Mouse (Mus musculus) myocyte (in vitro differentiated cells): ENCODE data around the gene Lgals2. TPM values are rescaled to one million over a fixed set of nuclear protein-coding genes. Genes with fewer than 3 reads are reported as not detected.
A peak's percentile ranks its signal among the peaks of the same experiment; 100 is the strongest.

Experiments
- H3K27me3 ChIP-seq: one replicate; pipeline ENCODE4 v1.6.1; 2011; ENCODE audit not compliant: control insufficient read depth, insufficient read depth, insufficient read length
- H3K36me3 ChIP-seq: one replicate; pipeline ENCODE4 v1.6.1; 2011; ENCODE audit not compliant: control insufficient read depth, insufficient read depth
- H3K4me2 ChIP-seq: one replicate; pipeline ENCODE4 v1.6.1; 2011; ENCODE audit warnings: low read depth, control low read depth
- H3K4me3 ChIP-seq: one replicate; pipeline ENCODE4 v1.5.1; 2011; ENCODE audit warnings: mild to moderate bottlenecking, control low read depth, moderate library complexity
- H3K79me2 ChIP-seq: one replicate; pipeline ENCODE4 v1.6.1; 2011; ENCODE audit not compliant: control insufficient read depth, insufficient read depth
- H3ac ChIP-seq: one replicate; pipeline ENCODE4 v1.6.1; 2011; ENCODE audit not compliant: control insufficient read depth, insufficient read length
- CEBPB ChIP-seq: IDR thresholded peaks from 2 replicates; pipeline ENCODE4 v1.6.1; 2011; ENCODE audit warnings: mild to moderate bottlenecking, moderate library complexity; ENCODE audit not compliant: poor library complexity, insufficient read depth, severe bottlenecking
- E2F4 ChIP-seq: IDR thresholded peaks from one replicate; pipeline ENCODE4 v1.6.1; 2011; ENCODE audit warnings: mild to moderate bottlenecking, control low read depth, moderate library complexity; ENCODE audit not compliant: insufficient read depth
- MAX ChIP-seq: IDR thresholded peaks from one replicate; pipeline ENCODE4 v1.6.1; 2011; ENCODE audit warnings: low read depth, mild to moderate bottlenecking, control low read depth
- MYOD1 ChIP-seq, 3 experiments: IDR thresholded peaks; one replicate each; pipeline ENCODE4 v1.6.1; 2011; ENCODE audit warnings: control low read depth in 2 of 3, low read depth in 2 of 3, mild to moderate bottlenecking in 2 of 3, moderate library complexity in 1 of 3; ENCODE audit not compliant: insufficient read length in 2 of 3, control insufficient read depth in 1 of 3
- MYOG ChIP-seq, 3 experiments: IDR thresholded peaks; one replicate each; pipeline ENCODE4 v1.6.1; 2011; ENCODE audit warnings: control low read depth in 2 of 3, low read depth in 2 of 3, mild to moderate bottlenecking in 2 of 3; ENCODE audit not compliant: insufficient read length in 2 of 3, control insufficient read depth in 1 of 3, insufficient read depth in 1 of 3
- POLR2A ChIP-seq: IDR thresholded peaks from one replicate; pipeline ENCODE4 v1.6.1; 2011; ENCODE audit warnings: low read depth, mild to moderate bottlenecking, control low read depth, moderate library complexity; ENCODE audit not compliant: insufficient read length
- POLR2AphosphoS2 ChIP-seq: IDR thresholded peaks from one replicate; pipeline ENCODE4 v1.6.1; 2011; ENCODE audit warnings: low read depth, control low read depth; ENCODE audit not compliant: insufficient read length
- REST ChIP-seq: IDR thresholded peaks from one replicate; pipeline ENCODE4 v1.6.1; 2011; ENCODE audit warnings: mild to moderate bottlenecking, control low read depth, moderate library complexity; ENCODE audit not compliant: insufficient read depth, insufficient read length
- SRF ChIP-seq: IDR thresholded peaks from one replicate; pipeline ENCODE4 v1.6.1; 2011; ENCODE audit warnings: low read depth; ENCODE audit not compliant: control insufficient read depth, insufficient read length
- TCF12 ChIP-seq: IDR thresholded peaks from one replicate; pipeline ENCODE4 v1.6.1; 2011; ENCODE audit warnings: mild to moderate bottlenecking, control low read depth; ENCODE audit not compliant: poor library complexity, insufficient read depth, severe bottlenecking
- TCF3 ChIP-seq: IDR thresholded peaks from one replicate; pipeline ENCODE4 v1.6.1; 2011; ENCODE audit warnings: low read depth, control low read depth; ENCODE audit not compliant: insufficient read length
- USF1 ChIP-seq: IDR thresholded peaks from one replicate; pipeline ENCODE4 v1.6.1; 2011; ENCODE audit warnings: low read depth, mild to moderate bottlenecking, control low read depth, moderate library complexity
- polyA plus RNA-seq: library from polyadenylated mRNA; unstranded; fragments of >200 nt; fragmentation: generic; extraction: Trizol; gene quantifications from one replicate; pipeline ENCODE4 v1.2.1, GENCODE M21; 2012; ENCODE audit warnings: missing spikeins

Gene Lgals2
- polyA plus RNA-seq, 1 experiment = 2.2 TPM

- Histone ChIP-seq H3K79me2 (peaks cover 47% of the 10 kb centered on the region), H3K4me3 (peak within 1 kb of the TSS; percentile 64), H3K36me3 (peaks cover 15% of the 10 kb centered on the region), H3K27me3 (no peaks in the 10 kb centered on the region), H3ac (peak within 1 kb of the TSS; percentile 87), H3K4me2 (peak within 1 kb of the TSS; percentile 91)
- TF ChIP-seq MYOG (IDR thresholded peaks at IDR 0.05; ENCODE audit: control insufficient read depth in 1 of 3, insufficient read depth in 1 of 3, insufficient read length in 2 of 3, low read depth in 2 of 3) (peak in 2 of 3 experiments; percentile 3 to 66), TCF3 (peak; percentile 27), POLR2AphosphoS2 (peak; percentile 69), POLR2A (peak; percentile 86), MYOD1 (IDR thresholded peaks at IDR 0.05; ENCODE audit: control insufficient read depth in 1 of 3, insufficient read length in 2 of 3, low read depth in 2 of 3) (peak in 1 of 3 experiments; percentile 64), MAX (no peak), SRF (peak; percentile 33), USF1 (no peak), E2F4 (no peak)
Measured at GRCm38 (mm10) chr15:78842371-78843163, 12.8 kb downstream of the Lgals2 start, which contains the start of gene Cdc42ep1. Gene Cdc42ep1, plus strand, starts transcription at chr15:78842624.

- H3K36me3 ChIP-seq = peaks cover 3% of the 10 kb centered on the region
- peaks cover 35% of the 10 kb centered on the region for H3K79me2 ChIP-seq
- no peak for TF ChIP-seq USF1
- TF ChIP-seq TCF12 = no peak
- no peak for TF ChIP-seq TCF3
- TF ChIP-seq POLR2AphosphoS2 = no peak
- TF ChIP-seq E2F4 = no peak
- no peak for TF ChIP-seq CEBPB
- TF ChIP-seq MYOD1 (IDR thresholded peaks at IDR 0.05; ENCODE audit: control insufficient read depth in 1 of 3, insufficient read length in 2 of 3, low read depth in 2 of 3) = no peak
- TF ChIP-seq MAX = no peak
- TF ChIP-seq POLR2A = no peak
- no peak for TF ChIP-seq MYOG (IDR thresholded peaks at IDR 0.05; ENCODE audit: control insufficient read depth in 1 of 3, insufficient read depth in 1 of 3, insufficient read length in 2 of 3, low read depth in 2 of 3)
- no peak for TF ChIP-seq REST
- TF ChIP-seq SRF = no peak
- no peak overlapping the region for H3ac ChIP-seq
- H3K4me2 ChIP-seq = no peak overlapping the region
- peak overlapping the region; percentile 64 for H3K4me3 ChIP-seq
- H3K27me3 ChIP-seq = no peaks in the 10 kb centered on the region
Measured at GRCm38 (mm10) chr15:78841161-78841790, 14.1 kb downstream of the Lgals2 start.

GRCm38 (mm10) chr15:78840751-78841150 lies 14.6 kb downstream of the Lgals2 start:
- Histone ChIP-seq H3ac (no peak overlapping the region), H3K79me2 (peaks cover 29% of the 10 kb centered on the region), H3K4me3 (no peak overlapping the region), H3K36me3 (no peaks in the 10 kb centered on the region), H3K4me2 (no peak overlapping the region), H3K27me3 (no peaks in the 10 kb centered on the region)
- no peak for TF ChIP-seq POLR2AphosphoS2
- TF ChIP-seq TCF12 = no peak

GRCm38 (mm10) chr15:78840241-78840640 lies 15.1 kb downstream of the Lgals2 start:
- Histone ChIP-seq H3K79me2 (peaks cover 24% of the 10 kb centered on the region), H3ac (no peak overlapping the region), H3K4me2 (no peak overlapping the region), H3K27me3 (no peaks in the 10 kb centered on the region), H3K36me3 (no peaks in the 10 kb centered on the region), H3K4me3 (no peak overlapping the region)
- TF ChIP-seq E2F4 = no peak
- TF ChIP-seq MYOG (IDR thresholded peaks at IDR 0.05; ENCODE audit: control insufficient read depth in 1 of 3, insufficient read depth in 1 of 3, insufficient read length in 2 of 3, low read depth in 2 of 3) = no peak
- no peak for TF ChIP-seq POLR2AphosphoS2
- TF ChIP-seq CEBPB = peak; percentile 68

- H3K27me3 ChIP-seq = no peaks in the 10 kb centered on the region
- H3ac ChIP-seq = no peak overlapping the region
- H3K79me2 ChIP-seq = peaks cover 19% of the 10 kb centered on the region
- no peak overlapping the region for H3K4me2 ChIP-seq
- no peak overlapping the region for H3K4me3 ChIP-seq
- no peaks in the 10 kb centered on the region for H3K36me3 ChIP-seq
- TF ChIP-seq SRF = no peak
- TF ChIP-seq CEBPB = no peak
- no peak for TF ChIP-seq MYOD1 (IDR thresholded peaks at IDR 0.05; ENCODE audit: control insufficient read depth in 1 of 3, insufficient read length in 2 of 3, low read depth in 2 of 3)
- TF ChIP-seq TCF12 = no peak
- no peak for TF ChIP-seq REST
- TF ChIP-seq MYOG (IDR thresholded peaks at IDR 0.05; ENCODE audit: control insufficient read depth in 1 of 3, insufficient read depth in 1 of 3, insufficient read length in 2 of 3, low read depth in 2 of 3) = no peak
- no peak for TF ChIP-seq POLR2AphosphoS2
- no peak for TF ChIP-seq E2F4
- TF ChIP-seq TCF3 = no peak
Measured at GRCm38 (mm10) chr15:78839744-78840143, 15.6 kb downstream of the Lgals2 start.
